17 mouse cellular contexts compared by ENCODE assay signal in the genomic region with DNA sequence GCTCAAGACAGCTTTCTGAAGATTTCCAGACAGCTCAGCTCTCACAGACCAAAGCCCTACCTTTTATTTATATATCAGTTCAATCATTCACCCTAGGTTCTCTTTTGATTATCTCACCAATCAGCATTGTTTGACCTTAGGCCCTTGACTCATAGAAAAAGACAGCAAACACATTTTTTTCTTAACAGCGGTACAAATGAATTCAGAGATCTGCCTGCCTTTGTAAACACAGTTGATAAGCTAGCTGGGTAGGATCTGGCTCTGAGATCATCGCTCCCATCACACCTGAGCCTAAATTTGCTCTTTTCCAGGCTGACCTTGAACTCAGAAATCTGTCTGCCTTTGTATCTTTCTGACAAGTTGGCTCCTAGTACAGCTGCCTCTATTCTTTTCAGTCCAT.
"Had no signal": no experiment of that assay in that cellular context is flagged by ENCODE, and none has a peak within 500 bp of the region (broad histone marks: within the 10 kb centered on the region; RNA-seq: fewer than 3 reads in every experiment).

No protein-coding gene starts in this region.

- DNase-seq: retina, postnatal 1 day; right cerebral cortex, adult 18-20 months; right cerebral cortex, postnatal 14 days; right cerebral cortex, postnatal 25 days; right cerebral cortex, postnatal 4 days; spleen, adult 18-20 months; thymus, adult 18-20 months; thymus, adult 2 months; thymus, postnatal 14 days; thymus, postnatal 25 days; thymus, postnatal 36 days; thymus, postnatal 4 days had no signal

- H3K4me3 ChIP-seq: neural tube, embryonic 12.5 days; neural tube, embryonic 13.5 days; neural tube, embryonic 15.5 days; stomach, embryonic 15.5 days had no signal

- H3K27ac ChIP-seq: neural tube, embryonic 12.5 days; neural tube, embryonic 13.5 days; neural tube, embryonic 15.5 days; stomach, embryonic 15.5 days; stomach, postnatal 0 days had no signal

- H3K9me3 ChIP-seq: neural tube, embryonic 12.5 days; neural tube, embryonic 15.5 days; stomach, embryonic 15.5 days had no signal

- H3K27me3 ChIP-seq: neural tube, embryonic 12.5 days; neural tube, embryonic 13.5 days; neural tube, embryonic 15.5 days; stomach, embryonic 15.5 days had no signal

- H3K9ac ChIP-seq: neural tube, embryonic 12.5 days; neural tube, embryonic 13.5 days; neural tube, embryonic 15.5 days; stomach, embryonic 15.5 days had no signal

- H3K4me1 ChIP-seq: neural tube, embryonic 12.5 days; neural tube, embryonic 13.5 days; neural tube, embryonic 15.5 days; stomach, embryonic 15.5 days had no signal

- H3K36me3 ChIP-seq: neural tube, embryonic 12.5 days; neural tube, embryonic 13.5 days; neural tube, embryonic 15.5 days; stomach, embryonic 15.5 days had no signal

- H3K4me2 ChIP-seq: neural tube, embryonic 12.5 days; neural tube, embryonic 13.5 days; neural tube, embryonic 15.5 days; stomach, embryonic 15.5 days had no signal
